Mouse (Mus musculus): ENCODE measurements at regions not wholly inside any gene's neighbourhood (a gene's known extent, or its start where the extent isn't known, plus 50 kb on each side); places are given as distances from the start of the nearest gene placed in this dataset.
A peak's percentile ranks its signal among the peaks of the same experiment; 100 is the strongest.

DNA sequence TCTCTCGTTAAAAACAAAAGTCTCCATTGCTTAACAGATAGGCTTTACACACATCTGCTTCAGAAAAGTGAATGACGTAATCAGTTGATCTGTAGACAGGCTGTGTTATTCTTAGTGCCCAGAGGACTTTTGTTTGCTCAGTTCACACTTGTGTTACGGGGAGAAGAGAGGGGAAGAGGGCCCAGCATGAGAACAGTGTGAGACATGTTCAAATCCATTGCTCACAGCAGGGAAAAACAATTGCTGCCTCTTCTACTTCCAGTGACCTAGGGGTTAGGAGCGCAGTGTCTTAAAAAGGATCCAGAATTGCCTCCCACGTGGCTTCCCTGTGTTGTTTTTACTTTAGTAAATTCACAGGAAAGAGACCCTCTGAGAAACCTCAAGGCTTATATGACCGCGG is 243.3 kb upstream of the BC052040 start:
- DNase-seq: no peak

DNA sequence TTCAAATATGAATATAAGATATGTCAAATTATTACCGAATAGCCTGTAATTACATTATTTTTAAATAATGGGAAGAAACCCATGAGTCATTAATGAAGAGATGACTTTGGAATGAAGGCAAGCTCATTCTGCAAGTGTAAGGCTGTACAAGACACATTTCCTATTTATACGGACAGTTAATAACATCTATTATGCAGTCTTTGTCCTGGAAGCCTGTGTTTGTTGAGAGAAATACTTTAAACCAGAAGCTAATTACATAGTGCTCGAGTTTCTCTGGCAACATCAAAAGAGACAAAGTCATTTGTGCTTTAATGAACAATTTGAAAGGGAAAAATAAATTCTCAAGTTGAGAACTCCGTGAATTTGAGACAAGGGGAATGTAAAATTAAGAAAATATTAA is 242.5 kb upstream of the BC052040 start:
- no peak for DNase-seq

DNA sequence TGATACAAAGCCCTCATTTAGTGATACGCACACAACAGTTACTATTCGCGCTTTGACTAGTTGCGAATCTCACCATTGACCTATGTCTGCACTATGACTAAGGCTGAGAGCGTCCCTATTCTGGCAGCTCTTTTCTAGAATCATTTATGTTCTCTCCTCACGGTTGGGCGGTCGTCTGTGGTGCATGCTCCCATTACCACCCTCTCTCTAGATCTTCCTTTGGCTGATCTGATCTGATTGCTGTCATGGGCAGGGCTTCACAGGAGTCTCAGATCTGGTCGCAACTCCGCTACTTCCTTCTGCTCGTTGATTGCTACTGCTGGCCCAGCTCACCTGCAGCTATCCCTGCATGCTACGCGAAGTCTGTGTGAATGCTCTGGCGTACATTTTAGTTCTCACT is 239.2 kb upstream of the BC052040 start:
- DNase-seq: no peak

DNA sequence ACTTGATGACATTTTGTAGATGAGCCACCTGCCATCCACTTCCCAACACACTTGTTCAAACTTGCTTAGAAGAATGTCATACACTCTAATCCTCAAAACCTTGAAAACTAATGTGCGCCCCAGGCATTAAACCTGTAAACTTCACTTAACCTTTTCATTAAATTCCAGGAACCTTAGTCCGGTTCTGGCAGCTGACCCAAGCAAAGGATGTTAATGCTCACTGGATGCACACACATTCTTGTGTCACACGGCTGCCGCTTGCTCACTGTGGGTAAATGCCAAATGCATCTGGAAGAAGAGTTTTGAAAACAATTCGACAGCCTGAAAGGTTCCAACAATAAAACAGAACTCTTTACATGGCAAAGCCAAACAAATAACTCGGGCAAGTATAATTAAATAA is 235.0 kb upstream of the BC052040 start:
- DNase-seq: no peak

DNA sequence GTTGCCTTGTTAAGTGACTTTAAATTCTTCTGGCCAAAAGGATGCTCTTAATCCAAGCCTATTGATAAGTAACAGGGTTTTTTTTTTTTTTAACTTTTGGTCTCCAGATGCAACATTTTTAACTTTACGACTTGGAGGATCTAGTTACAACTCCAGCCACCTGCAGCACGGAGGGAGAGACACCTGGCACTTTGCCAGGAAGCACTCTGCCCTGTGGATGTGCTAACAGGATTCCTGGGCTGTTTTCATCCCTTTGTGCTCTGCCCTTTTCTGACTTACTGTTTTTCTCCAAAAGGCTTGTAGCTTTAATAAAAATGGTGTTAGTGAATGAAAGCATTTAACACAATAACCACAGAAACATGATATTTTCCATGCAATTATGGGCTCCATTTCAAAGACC is 233.3 kb upstream of the BC052040 start:
- no peak for DNase-seq

DNA sequence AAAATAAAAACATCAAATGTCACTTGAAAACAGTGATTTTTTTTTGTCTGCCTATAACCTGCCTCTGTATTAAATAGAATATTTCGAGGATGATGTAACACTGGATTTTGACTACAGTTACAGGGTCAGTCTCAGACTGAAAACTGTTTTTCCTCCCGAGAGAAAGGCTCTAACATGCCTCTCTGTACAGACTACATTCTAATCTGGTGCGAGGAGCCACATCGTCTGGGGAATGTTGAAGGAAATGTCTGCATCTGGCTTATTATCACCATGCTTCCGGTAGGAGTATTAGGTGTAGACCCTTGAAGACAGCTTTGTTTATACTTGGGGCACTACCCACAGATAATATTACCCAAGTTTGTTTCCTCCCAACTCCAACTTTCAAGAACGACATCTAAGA is 210.4 kb upstream of the BC052040 start:
- DNase-seq: no peak

DNA sequence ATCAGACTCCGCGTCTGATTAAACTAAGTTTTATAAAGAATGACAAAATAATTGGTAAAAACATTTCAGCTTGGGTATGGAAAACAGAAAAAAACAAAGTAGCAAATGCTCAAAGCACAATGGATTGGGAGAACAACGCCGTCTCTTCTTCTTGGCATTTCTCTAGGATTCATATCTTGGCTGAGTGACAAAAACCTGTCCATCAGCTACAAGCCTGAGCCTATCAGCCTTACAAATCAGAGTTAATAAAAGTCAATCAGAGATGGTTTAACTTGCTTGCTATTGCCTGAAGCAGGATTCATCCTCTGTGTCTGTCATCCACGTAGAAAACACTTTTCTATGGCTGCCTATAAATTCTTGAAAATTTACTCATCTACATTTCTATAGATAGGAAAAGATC is 206.2 kb upstream of the BC052040 start:
- no peak for DNase-seq

DNA sequence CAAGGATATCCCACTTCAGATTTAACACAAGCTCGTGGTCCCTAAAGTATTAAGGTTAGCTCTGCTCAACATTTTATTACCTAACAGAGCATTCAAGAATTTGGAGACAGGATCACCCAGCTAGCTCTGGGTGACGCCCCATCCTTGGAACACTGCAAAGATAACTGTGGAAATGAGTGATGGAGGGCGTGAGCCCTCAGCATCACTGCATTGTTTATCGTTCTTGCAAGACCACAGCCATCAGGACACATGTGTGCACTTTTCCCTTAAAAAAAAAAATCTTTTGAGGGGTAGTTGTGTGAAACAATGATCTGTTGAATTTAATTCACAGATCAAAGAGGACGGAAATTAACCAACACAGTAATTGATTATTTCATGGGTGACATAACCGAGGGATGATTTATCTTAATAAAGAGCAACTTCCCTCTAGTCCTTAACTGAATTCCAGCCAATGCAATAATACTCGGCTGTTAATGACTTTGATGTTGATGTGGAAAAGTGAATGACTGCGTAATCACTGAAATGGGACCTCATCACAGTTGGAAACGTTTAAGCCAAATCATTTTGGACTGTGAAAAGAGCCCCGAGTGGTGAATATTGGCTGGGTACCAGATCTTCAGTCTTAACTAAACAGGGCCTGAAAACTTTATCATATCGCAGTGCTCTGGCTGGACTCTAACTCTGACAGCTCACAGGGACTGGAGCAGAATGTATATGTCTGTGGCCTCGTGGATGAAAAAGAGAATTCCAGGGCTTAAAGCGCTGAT is 196.9 kb upstream of the BC052040 start:
- DNase-seq: no peak

DNA sequence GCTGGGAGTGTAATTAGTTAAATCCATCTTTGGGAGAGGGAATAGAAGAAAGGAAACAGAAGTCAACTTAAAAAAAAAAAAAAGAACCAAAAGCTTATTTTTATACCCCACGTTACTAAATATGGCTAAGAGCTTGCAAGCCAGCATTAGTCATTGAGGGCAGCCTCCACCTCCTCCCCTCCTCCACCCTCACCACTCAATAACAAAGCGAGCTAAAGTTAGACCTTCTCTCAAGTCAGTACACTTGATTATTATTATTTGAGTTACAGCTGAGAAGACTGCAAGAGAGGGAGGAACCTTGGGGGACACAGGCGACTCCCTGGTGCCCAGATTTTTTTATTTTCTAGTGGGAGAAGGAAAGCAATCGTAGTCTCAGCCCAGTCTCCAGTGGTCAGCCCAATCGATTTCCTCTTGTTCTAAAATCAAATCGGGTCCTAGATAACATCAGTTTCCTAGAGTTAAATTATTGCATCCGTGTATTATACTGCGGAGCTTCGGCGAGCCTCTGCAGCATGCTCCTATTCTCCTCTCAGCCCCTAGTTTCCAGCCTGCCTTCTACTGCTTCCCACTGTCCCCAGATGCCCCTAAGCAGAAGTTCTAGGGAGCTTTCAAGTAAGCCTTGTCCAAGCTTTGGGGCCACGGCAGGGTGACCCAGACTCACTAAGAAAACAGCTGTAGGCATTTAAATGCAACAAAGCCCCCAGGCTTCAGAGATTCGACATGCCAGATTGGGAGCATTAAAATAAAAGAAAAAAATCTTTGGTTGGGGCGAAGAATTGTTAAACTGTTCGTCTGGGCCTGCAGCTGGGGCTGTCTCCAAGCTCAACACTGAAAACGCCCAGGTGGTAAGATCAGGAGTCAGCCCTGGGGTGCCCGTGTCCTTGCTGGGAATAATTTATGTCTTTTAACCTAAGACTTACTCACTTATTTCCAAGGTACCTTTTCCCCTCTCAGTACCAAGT is 196.0 kb upstream of the BC052040 start:
- DNase-seq: peak; percentile 21

DNA sequence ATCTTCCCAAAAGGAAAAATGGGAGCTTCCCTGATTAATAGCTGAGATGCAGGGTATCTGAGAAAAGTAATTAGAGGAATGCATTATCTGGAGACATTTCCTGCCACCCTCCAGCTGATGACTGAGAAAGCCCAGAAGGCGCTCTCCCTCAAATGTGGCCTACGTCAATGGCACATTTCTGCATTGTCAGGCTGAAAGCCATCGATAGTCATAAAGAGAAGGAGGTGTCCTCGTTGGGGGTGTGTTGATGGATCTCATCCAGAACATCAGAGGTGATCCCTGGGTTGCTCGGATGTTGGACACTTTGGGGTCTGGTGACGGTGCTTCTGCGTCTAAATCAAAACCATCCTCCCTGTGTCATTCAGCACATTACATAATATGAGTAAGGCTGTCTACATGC is 189.9 kb upstream of the BC052040 start:
- no peak for DNase-seq

DNA sequence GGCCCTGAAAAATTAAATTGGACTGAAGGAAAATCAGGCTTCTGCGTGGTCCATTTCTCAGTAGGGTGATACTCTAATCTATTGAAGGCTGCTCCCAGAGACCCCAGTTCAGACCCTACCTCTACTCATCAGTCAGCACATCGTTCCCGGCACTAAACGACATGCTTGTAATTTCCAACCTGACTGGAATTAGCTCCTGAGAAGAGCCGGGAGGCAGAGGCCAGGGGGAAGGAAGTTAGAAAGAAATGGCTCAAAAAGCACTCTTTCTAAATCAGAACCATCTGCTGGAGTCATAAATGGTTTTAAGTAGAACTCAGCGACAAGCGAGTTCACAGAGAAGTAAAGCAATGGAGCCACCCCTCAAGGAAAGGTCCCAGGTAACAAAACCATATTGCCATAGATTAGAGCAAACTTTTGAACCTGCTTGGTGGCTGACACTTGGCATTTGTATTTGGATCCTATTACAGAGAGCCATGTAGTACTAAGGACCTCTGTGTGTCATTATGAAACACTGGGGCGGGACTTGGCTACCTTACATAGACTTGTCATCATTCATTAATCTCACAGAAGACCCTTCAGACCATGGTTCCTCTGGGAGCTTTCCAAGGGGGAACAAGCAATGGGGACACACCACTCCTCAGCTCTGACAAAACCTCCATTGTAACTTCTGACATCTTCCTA is 189.3 kb upstream of the BC052040 start:
- no peak for DNase-seq

DNA sequence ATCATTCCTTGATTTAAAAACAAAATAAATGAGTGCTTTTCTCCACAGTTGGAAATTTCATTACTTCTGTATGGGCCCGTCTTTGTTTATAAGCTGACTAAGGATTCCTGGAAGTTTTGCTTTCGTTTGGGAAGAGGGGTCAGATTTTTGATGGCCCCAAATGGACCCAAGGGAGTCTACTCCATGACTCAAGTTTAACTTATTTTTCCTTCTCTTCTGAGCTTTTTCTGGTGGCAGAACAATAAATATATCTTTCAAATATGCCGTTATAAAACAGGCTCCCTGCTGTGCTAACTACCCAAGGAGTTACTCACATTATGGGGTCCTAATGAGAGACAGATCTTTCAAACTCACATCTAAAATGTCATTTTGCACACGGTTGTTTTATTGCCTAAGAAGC is 187.4 kb upstream of the BC052040 start:
- no peak for DNase-seq

DNA sequence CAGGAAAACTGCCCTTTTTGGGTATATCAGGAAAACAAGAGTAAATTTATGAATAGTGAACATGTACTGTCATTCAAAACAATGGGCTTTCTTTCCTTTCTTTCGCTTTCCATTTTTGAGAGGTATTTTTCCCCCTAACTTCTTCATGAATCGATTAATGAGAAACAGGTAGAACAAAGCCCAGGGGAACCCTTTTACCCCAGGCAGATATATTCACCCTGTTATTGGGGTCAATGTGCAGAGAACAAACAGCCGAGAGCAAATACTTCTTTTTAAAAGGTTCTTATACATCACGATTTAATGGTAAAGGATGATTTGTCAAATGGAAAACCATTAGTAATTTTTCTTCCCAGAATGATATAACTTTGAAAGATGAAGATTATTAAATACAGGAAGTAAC is 183.0 kb upstream of the BC052040 start:
- DNase-seq: no peak

DNA sequence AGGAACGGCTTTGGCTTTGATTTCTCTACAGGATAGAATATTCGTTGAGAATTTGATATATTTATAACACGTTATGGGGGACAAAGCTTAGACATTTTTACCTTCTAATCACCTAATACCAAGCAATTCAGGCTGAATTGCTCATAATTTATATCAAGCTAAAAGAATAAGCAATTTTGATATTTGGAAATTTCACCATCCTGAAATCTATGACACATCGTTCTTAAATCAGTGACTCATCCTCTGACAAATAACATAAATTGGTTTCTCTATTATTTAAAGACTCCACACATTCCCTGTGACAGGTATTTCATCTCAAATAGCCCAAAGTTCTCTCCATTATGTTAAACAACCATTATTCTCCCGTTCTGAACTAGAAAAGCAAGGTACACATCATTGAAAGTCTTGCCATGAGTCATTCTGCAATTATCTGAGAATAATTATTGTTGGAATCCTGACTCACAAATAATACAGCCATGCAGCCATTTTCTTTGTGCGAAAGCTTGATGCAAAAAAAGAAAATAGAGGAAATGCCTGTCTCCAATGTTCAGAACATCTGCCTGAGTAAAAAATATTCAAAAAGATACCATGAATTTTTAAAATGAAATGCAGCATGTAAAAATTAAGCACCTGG is 182.3 kb upstream of the BC052040 start:
- no peak for DNase-seq

DNA sequence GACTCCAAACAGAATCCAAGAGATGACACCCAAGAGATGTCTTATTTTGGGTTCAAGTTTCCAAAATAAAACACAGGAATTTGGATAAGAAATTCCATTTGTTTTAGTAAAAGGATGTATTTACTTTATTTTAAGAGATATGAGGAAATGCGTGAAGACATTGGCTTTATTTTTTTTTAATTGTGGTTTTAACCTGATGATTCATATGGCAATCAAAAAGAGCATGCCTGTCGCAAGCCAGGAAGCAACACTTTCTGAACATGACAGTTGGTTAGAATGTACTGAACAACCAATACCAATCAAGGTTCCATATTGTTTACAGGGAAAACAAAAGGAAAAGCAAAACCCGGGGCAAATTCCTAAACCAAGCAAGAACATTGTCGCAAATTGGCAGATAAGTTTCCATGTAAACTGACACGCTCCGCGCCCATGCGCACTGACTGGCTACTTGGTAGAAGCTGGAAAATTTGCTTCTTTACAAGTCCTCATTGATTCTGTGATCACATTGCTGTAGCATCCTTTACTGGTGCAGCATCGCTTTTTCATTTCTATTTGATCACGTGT is 181.4 kb upstream of the BC052040 start:
- no peak for DNase-seq

DNA sequence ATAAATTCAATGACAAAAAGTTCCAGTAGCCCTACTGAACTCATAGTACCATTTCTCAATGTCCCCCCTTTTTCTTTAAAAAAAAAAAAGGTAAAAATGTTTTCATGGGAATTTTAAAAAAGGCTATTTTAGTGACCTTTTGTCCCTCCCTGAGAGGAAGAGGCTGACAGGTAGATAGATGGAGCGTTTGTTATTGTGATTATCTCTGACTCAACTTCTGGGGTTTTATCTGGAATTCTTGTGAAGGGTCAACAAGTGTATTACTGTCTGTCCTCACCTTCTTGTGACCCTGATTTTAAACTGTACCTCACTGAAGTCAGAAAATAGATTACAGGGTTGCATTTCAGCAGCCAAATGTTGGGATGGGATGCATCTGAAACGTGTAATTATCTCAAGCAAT is 179.3 kb upstream of the BC052040 start:
- no peak for DNase-seq

DNA sequence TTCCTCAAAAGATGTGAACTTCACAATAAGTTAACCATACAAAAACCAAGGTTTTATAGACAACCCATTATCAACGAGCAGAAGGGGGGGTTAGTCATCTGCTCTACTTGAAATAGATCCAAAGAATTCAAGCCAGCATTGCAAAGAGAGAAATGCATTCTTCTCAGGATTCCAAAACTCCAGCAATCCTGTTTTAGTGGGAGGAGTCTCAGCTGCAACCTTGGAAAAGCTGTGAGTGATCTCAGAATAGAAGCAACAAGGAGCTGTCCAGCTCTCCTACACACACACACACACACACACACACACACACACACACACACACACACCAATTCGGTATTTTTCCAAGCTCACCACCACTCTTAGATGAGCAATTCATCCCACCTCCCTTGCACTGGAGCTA is 149.0 kb upstream of the BC052040 start:
- DNase-seq: peak; percentile 13

DNA sequence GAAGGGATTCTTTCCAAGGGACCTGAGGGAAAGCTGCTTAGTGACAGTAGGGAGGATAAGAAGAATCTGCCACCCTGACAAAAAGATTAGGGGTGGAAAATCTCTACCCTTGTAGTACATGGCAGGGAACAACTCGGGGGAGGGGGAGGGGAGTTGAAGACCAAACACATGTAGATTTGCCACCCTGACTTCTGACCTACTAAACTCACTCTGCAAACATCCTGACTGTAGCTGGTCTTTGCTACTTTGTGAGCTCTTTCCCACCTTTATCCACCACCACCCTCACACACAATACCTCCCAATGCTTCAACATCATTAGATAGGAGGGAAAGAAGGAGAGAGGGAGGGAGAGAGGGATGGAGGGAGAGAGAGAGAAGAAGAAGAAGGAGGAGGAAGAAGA is 140.4 kb upstream of the BC052040 start:
- no peak for DNase-seq

DNA sequence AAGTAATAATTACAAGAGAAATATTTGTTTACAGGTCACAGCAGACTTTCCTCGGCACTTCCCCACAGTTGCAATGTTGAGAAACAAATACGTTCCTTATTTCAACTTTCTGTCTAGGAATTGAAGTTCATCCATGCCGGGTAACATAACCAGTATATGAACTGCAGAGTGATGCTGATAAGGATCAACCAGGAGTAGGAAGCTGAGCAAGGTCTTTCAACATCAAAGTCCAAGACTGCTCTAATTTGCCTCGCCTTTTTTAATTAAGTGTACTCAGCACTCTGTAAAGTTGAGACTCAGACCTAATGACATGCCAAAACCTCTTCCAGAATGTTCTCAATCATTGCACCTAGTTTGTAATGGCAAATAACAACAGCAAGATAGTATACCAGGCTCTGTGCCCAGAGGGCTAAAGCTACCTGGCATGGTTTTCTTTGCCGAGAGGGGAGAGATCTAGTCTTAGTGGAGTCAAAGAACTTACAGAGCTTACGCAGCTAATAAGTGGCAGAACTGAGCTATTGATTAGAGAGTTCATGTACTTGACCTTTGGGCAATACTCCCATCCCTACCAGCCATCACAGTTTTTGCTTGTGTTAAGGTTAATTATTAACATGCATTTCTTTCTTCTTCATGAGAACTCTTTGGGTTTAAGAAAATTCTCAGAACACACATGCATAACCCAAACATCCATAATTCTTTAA is 131.6 kb upstream of the BC052040 start:
- no peak for DNase-seq

DNA sequence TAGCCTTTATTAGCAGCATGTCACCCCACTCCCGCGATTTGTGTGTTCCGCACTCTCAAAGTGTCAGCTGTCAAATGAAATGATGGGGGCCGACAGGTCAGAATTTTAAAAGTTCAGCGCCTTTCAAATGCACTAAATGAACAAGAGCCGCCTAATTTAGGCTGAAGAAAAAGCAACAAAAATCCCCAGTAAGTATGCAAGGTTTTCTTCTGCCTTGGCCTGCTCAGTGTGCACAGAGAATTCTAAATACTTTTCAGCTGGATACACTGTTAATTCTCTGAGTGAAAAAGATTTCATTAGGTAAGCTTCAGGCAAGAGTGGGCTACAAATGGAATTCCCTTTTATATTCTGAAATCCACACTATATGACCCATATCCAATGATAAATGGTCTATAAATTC is 125.9 kb upstream of the BC052040 start:
- DNase-seq: no peak

DNA sequence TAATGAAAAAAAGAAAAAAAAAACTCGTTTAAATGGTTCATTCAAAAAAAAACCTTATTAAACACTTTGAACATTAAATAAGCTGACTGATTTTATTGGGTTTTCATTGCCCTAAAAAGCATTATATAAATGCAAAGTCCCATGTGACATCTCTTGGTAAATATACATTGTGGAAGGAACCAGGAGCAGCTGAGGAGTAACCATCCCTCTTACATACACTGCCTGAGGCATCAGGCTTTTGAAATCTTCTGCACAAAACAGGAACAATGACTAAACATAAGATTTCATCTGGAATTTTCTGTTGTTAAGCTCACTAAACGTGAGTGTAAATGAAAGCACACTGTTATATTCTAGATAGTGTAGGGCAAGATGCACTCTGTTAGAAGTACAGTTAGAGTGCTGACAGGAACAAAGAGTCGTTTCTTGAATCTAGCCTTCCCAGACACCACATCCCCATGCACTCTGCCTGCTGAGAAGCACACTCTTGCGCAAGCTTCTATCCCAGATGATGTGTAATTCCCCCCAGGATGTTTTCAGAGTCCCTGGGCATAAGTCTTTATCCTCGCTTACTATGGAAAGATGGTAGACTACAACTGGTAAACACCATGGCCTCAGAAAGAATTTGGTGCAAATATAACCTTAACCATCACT is 125.0 kb upstream of the BC052040 start:
- no peak for DNase-seq
